Mouse (Mus musculus): ENCODE results near the gene Ubqln2. TPM values are rescaled to one million over a fixed set of nuclear protein-coding genes. Genes with fewer than 3 reads are reported as not detected.

The Ubqln2 gene
- polyA plus RNA-seq (2014; fragmentation: Nextera tagmentation; extraction: Ambion mirVana), result 45.9 and 49.9 TPM in 2 replicates

GRCm38 (mm10) chrX:153497688-153498516, at the start of gene Ubqln2:
Gene Ubqln2, plus strand, starts transcription at chrX:153498227.
- no peaks in the 10 kb centered on the region for H3K36me3 ChIP-seq (ENCODE audit: control insufficient read depth, insufficient read depth, low read length)
- H3K4me1 ChIP-seq (ENCODE audit: control insufficient read depth, insufficient read depth, low read length), result no peaks in the 10 kb centered on the region
- H3K27me3 ChIP-seq (replicated peaks; ENCODE audit: control insufficient read depth, insufficient read depth, low read length), result no peaks in the 10 kb centered on the region
- peak within 1 kb of the TSS; percentile 61 for H3K4me2 ChIP-seq (ENCODE audit: low read length)
- H3K9ac ChIP-seq (ENCODE audit: low read length), result peak within 1 kb of the TSS; percentile 93
- H3K9me3 ChIP-seq (replicated peaks; ENCODE audit: control insufficient read depth, low read length), result no peaks in the 10 kb centered on the region
- DNase-seq (ENCODE audit: low spot score) (peak; percentile 89), ATAC-seq (peak; percentile 92)
- WGBS, result 24% methylated on average over 65 of the region's 76 CpGs
- H3K4me3 ChIP-seq (ENCODE audit: low read depth, low read length), result peak within 1 kb of the TSS; percentile 56
- peak within 1 kb of the TSS; percentile 97 for H3K27ac ChIP-seq (ENCODE audit: low read depth, low read length)

DNA sequence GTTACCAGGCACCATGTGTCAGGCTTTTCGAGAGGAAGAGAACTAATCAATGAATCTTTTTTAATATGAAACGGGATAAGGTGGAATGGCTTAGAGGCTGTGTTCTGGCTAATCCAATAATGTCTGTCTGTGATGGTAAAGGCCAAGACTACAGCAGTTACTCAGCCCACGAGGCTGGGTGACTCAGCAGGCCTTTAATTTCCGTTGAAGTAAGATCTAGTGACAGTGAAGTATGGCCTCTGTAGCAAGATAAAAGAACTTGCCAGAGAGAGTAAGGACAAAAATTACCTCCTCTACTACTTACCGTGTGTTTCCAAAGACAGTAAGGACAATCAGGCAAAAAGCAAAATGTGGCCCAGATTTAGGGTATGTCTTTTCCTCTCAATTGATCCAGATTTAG, 46.1 kb upstream of the Ubqln2 start:
- Histone ChIP-seq H3K4me1 (ENCODE audit: control insufficient read depth, insufficient read depth, low read length) (no peaks in the 10 kb centered on the region), H3K27ac (ENCODE audit: low read depth, low read length) (no peak overlapping the region), H3K9me3 (replicated peaks; ENCODE audit: control insufficient read depth, low read length) (no peaks in the 10 kb centered on the region), H3K4me2 (ENCODE audit: low read length) (no peak overlapping the region), H3K27me3 (replicated peaks; ENCODE audit: control insufficient read depth, insufficient read depth, low read length) (no peaks in the 10 kb centered on the region), H3K36me3 (ENCODE audit: control insufficient read depth, insufficient read depth, low read length) (no peaks in the 10 kb centered on the region), H3K9ac (ENCODE audit: low read length) (no peak overlapping the region), H3K4me3 (ENCODE audit: low read depth, low read length) (no peak overlapping the region)
- ATAC-seq, result no peak
- WGBS, result 82% methylated on average over 5 of the region's 5 CpGs
- DNase-seq (ENCODE audit: low spot score), result no peak

- DNase-seq (ENCODE audit: low spot score), result peak; percentile 71
- H3K9me3 ChIP-seq (replicated peaks; ENCODE audit: control insufficient read depth, low read length), result no peaks in the 10 kb centered on the region
- H3K27me3 ChIP-seq (replicated peaks; ENCODE audit: control insufficient read depth, insufficient read depth, low read length), result no peaks in the 10 kb centered on the region
- H3K27ac ChIP-seq (ENCODE audit: low read depth, low read length), result peak overlapping the region; percentile 60
- WGBS, result 32% methylated on average over 8 of the region's 8 CpGs
- peak; percentile 89 for ATAC-seq
- H3K9ac ChIP-seq (ENCODE audit: low read length), result no peak overlapping the region
- H3K4me3 ChIP-seq (ENCODE audit: low read depth, low read length), result no peak overlapping the region
- peak overlapping the region; percentile 16; the same call in 1 of the 2 replicates for H3K4me2 ChIP-seq (ENCODE audit: low read length)
- H3K4me1 ChIP-seq (ENCODE audit: control insufficient read depth, insufficient read depth, low read length), result no peaks in the 10 kb centered on the region
- no peaks in the 10 kb centered on the region for H3K36me3 ChIP-seq (ENCODE audit: control insufficient read depth, insufficient read depth, low read length)
These were observed 21.2 kb upstream of the Ubqln2 start for GRCm38 (mm10) chrX:153476760-153477248.

DNA sequence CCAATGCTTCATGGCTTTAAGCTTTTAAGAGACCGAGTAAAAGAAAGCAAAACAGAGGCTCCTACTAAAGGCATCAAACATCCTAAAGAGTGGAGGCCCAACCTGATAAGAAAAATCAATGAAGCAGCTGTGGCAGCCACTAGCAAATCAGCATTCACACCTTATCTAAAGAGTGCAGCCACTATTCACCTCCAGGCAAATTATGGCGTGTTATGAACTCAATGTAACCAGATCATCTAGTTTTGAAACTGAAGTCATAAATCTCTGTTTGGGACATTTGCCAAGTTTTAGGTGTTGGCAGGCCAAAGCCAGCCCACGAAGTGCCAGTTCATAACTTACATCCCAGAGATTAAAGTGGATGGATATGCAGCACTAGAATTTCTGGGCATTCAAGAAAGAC, 5.7 kb upstream of the Ubqln2 start:
- no peak overlapping the region for H3K4me2 ChIP-seq (ENCODE audit: low read length)
- DNase-seq (ENCODE audit: low spot score), result no peak
- no peak overlapping the region for H3K9ac ChIP-seq (ENCODE audit: low read length)
- H3K4me1 ChIP-seq (ENCODE audit: control insufficient read depth, insufficient read depth, low read length), result no peaks in the 10 kb centered on the region
- no peak for ATAC-seq
- H3K9me3 ChIP-seq (replicated peaks; ENCODE audit: control insufficient read depth, low read length), result no peaks in the 10 kb centered on the region
- H3K36me3 ChIP-seq (ENCODE audit: control insufficient read depth, insufficient read depth, low read length), result no peaks in the 10 kb centered on the region
- no peak overlapping the region for H3K27ac ChIP-seq (ENCODE audit: low read depth, low read length)
- H3K4me3 ChIP-seq (ENCODE audit: low read depth, low read length), result no peak overlapping the region
- WGBS, result 80% methylated on average over 3 of the region's 3 CpGs
- H3K27me3 ChIP-seq (replicated peaks; ENCODE audit: control insufficient read depth, insufficient read depth, low read length), result no peaks in the 10 kb centered on the region

DNA sequence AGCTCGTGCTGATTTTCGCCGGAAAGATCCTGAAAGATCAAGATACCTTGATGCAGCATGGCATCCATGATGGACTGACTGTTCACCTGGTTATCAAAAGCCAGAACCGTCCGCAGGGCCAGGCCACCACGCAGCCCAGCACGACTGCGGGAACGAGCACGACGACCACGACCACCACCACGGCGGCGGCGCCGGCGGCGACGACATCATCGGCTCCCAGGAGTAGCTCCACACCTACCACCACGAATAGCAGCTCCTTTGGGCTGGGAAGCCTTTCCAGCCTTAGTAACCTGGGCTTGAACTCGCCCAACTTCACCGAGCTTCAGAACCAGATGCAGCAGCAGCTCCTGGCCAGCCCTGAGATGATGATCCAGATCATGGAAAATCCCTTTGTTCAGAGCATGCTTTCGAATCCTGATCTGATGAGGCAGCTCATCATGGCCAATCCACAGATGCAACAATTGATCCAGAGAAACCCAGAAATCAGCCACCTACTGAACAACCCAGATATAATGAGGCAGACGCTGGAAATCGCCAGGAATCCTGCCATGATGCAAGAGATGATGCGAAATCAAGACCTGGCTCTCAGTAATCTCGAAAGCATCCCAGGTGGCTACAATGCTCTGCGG, 752 bp downstream of the Ubqln2 start:
- H3K27ac ChIP-seq (ENCODE audit: low read depth, low read length), result peak overlapping the region; percentile 97
- WGBS, result 39% methylated on average over 30 of the region's 30 CpGs
- H3K36me3 ChIP-seq (ENCODE audit: control insufficient read depth, insufficient read depth, low read length), result no peaks in the 10 kb centered on the region
- H3K9me3 ChIP-seq (replicated peaks; ENCODE audit: control insufficient read depth, low read length), result no peaks in the 10 kb centered on the region
- H3K9ac ChIP-seq (ENCODE audit: low read length), result peak overlapping the region; percentile 93
- no peaks in the 10 kb centered on the region for H3K27me3 ChIP-seq (replicated peaks; ENCODE audit: control insufficient read depth, insufficient read depth, low read length)
- H3K4me3 ChIP-seq (ENCODE audit: low read depth, low read length), result peak overlapping the region; percentile 56
- H3K4me2 ChIP-seq (ENCODE audit: low read length), result peak overlapping the region; percentile 61
- ATAC-seq (peak; percentile 27; the same call in 1 of the 2 replicates), DNase-seq (ENCODE audit: low spot score) (peak; percentile 33)
- no peaks in the 10 kb centered on the region for H3K4me1 ChIP-seq (ENCODE audit: control insufficient read depth, insufficient read depth, low read length)

- Histone ChIP-seq H3K36me3 (ENCODE audit: control insufficient read depth, insufficient read depth, low read length) (no peaks in the 10 kb centered on the region), H3K4me1 (ENCODE audit: control insufficient read depth, insufficient read depth, low read length) (no peaks in the 10 kb centered on the region), H3K4me3 (ENCODE audit: low read depth, low read length) (peak overlapping the region; percentile 56), H3K9me3 (replicated peaks; ENCODE audit: control insufficient read depth, low read length) (no peaks in the 10 kb centered on the region), H3K27me3 (replicated peaks; ENCODE audit: control insufficient read depth, insufficient read depth, low read length) (no peaks in the 10 kb centered on the region), H3K27ac (ENCODE audit: low read depth, low read length) (peak overlapping the region; percentile 97), H3K9ac (ENCODE audit: low read length) (peak overlapping the region; percentile 93), H3K4me2 (ENCODE audit: low read length) (peak overlapping the region; percentile 61)
- 39% methylated on average over 32 of the region's 32 CpGs for WGBS
- ATAC-seq, result no peak
- DNase-seq (ENCODE audit: low spot score), result peak; percentile 33
These were observed 1.4 kb downstream of the Ubqln2 start for GRCm38 (mm10) chrX:153499294-153500046.

- ATAC-seq, result no peak
- Histone ChIP-seq H3K27ac (ENCODE audit: low read depth, low read length) (peak overlapping the region; percentile 97), H3K9ac (ENCODE audit: low read length) (peak overlapping the region; percentile 93), H3K4me3 (ENCODE audit: low read depth, low read length) (peak overlapping the region; percentile 56), H3K4me1 (ENCODE audit: control insufficient read depth, insufficient read depth, low read length) (no peaks in the 10 kb centered on the region), H3K27me3 (replicated peaks; ENCODE audit: control insufficient read depth, insufficient read depth, low read length) (no peaks in the 10 kb centered on the region), H3K9me3 (replicated peaks; ENCODE audit: control insufficient read depth, low read length) (no peaks in the 10 kb centered on the region), H3K36me3 (ENCODE audit: control insufficient read depth, insufficient read depth, low read length) (no peaks in the 10 kb centered on the region), H3K4me2 (ENCODE audit: low read length) (peak overlapping the region; percentile 61)
- DNase-seq (ENCODE audit: low spot score), result peak; percentile 24
- WGBS, result 23% methylated on average over 12 of the region's 12 CpGs
These were observed 2.0 kb downstream of the Ubqln2 start for GRCm38 (mm10) chrX:153500047-153500345.

GRCm38 (mm10) chrX:153505954-153506353, 7.9 kb downstream of the Ubqln2 start:
- H3K9me3 ChIP-seq (replicated peaks; ENCODE audit: control insufficient read depth, low read length), result no peaks in the 10 kb centered on the region
- DNase-seq (ENCODE audit: low spot score), result peak; percentile 7
- 48% methylated on average over 9 of the region's 9 CpGs for WGBS

More at GRCm38 (mm10) chrX:153505954-153506353, 7.9 kb downstream of the Ubqln2 start:
- Histone ChIP-seq H3K4me1 (ENCODE audit: control insufficient read depth, insufficient read depth, low read length) (no peaks in the 10 kb centered on the region), H3K9ac (ENCODE audit: low read length) (no peak overlapping the region), H3K36me3 (ENCODE audit: control insufficient read depth, insufficient read depth, low read length) (no peaks in the 10 kb centered on the region), H3K27me3 (replicated peaks; ENCODE audit: control insufficient read depth, insufficient read depth, low read length) (no peaks in the 10 kb centered on the region), H3K27ac (ENCODE audit: low read depth, low read length) (no peak overlapping the region), H3K4me3 (ENCODE audit: low read depth, low read length) (no peak overlapping the region), H3K4me2 (ENCODE audit: low read length) (no peak overlapping the region)
- no peak for ATAC-seq

All from forebrain, embryonic 14.5 days (tissue).